ENCODE assay signal across 47 mouse cellular contexts in the genomic region with DNA sequence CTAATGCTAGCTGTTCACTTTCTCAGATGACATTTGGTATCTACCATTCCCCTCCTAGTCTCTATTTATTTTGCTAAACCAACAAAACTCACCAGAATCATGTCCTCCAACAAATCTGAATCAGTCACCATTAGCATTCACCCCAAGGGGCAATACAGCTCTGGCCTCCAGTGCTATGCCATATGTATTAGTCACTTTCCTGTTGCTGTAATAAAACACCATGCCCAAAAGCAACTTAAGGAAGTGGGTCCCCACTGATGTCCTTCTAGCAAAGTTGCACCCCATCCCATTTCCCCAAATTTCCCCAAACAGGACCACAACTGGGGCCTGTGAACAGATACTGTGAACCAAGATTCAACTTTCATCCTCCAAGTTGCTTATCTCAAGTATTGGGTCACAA. TPM values are rescaled to one million over a fixed set of nuclear protein-coding genes. Genes with fewer than 3 reads are reported as not detected.
"Had no signal": no experiment of that assay in that cellular context is flagged by ENCODE, and none has a peak within 500 bp of the region (broad histone marks: within the 10 kb centered on the region; RNA-seq: fewer than 3 reads in every experiment).

No protein-coding gene starts in this region.

- H3K36me3 ChIP-seq: heart, embryonic 10.5 days; heart, embryonic 12.5 days; heart, embryonic 13.5 days; heart, embryonic 15.5 days; hindbrain, embryonic 10.5 days; hindbrain, embryonic 12.5 days; hindbrain, embryonic 13.5 days; hindbrain, embryonic 15.5 days; kidney, embryonic 15.5 days had no signal

- H3K9ac ChIP-seq: heart, embryonic 12.5 days; heart, embryonic 13.5 days; heart, embryonic 15.5 days; hindbrain, embryonic 12.5 days; hindbrain, embryonic 13.5 days; hindbrain, embryonic 14.5 days; hindbrain, embryonic 15.5 days; kidney, embryonic 15.5 days had no signal

- H3K4me2 ChIP-seq: heart, embryonic 11.5 days; heart, embryonic 12.5 days; heart, embryonic 13.5 days; heart, embryonic 15.5 days; hindbrain, embryonic 12.5 days; hindbrain, embryonic 13.5 days; hindbrain, embryonic 14.5 days; hindbrain, embryonic 15.5 days; kidney, embryonic 15.5 days had no signal

- H3K9me3 ChIP-seq: heart, embryonic 10.5 days; heart, embryonic 12.5 days; heart, embryonic 13.5 days; heart, embryonic 15.5 days; hindbrain, embryonic 10.5 days; hindbrain, embryonic 12.5 days; hindbrain, embryonic 13.5 days; hindbrain, embryonic 15.5 days; kidney, embryonic 15.5 days had no signal

- H3K4me1 ChIP-seq: heart, embryonic 10.5 days; heart, embryonic 12.5 days; heart, embryonic 13.5 days; heart, embryonic 15.5 days; hindbrain, embryonic 12.5 days; hindbrain, embryonic 13.5 days; hindbrain, embryonic 15.5 days; kidney, embryonic 15.5 days had no signal

- H3K4me3 ChIP-seq: heart, embryonic 10.5 days; heart, embryonic 12.5 days; heart, embryonic 13.5 days; heart, embryonic 15.5 days; hindbrain, embryonic 10.5 days; hindbrain, embryonic 12.5 days; hindbrain, embryonic 13.5 days; hindbrain, embryonic 15.5 days; kidney, embryonic 15.5 days; layer of hippocampus, adult 2 months; left cerebral cortex, adult 2 months had no signal

- H3K27me3 ChIP-seq: heart, embryonic 12.5 days; heart, embryonic 13.5 days; heart, embryonic 15.5 days; hindbrain, embryonic 12.5 days; hindbrain, embryonic 13.5 days; hindbrain, embryonic 15.5 days; kidney, embryonic 15.5 days had no signal

- ATAC-seq: hindbrain, embryonic 16.5 days; hindbrain, postnatal 0 days; inflammation-experienced regulatory T-cells, adult 6 months; intestine, embryonic 16.5 days; intestine, postnatal 0 days had no signal

- H3K27ac ChIP-seq: heart, embryonic 10.5 days; heart, embryonic 13.5 days; heart, embryonic 15.5 days; hindbrain, embryonic 10.5 days; hindbrain, embryonic 12.5 days; hindbrain, embryonic 13.5 days; hindbrain, embryonic 14.5 days; hindbrain, embryonic 15.5 days; hindbrain, postnatal 0 days; kidney, embryonic 15.5 days; kidney, postnatal 0 days; layer of hippocampus, adult 2 months; left cerebral cortex, adult 2 months had no signal

- DNase-seq: heart, postnatal 10 days; heart, postnatal 14 days; heart, postnatal 36 days; heart, postnatal 4 days; kidney, adult 11 months; kidney, adult 18-20 months; kidney, adult 2 months; kidney, adult 8-10 months; kidney, adult 9 months; kidney, postnatal 10 days; kidney, postnatal 14 days; kidney, postnatal 25 days; kidney, postnatal 36 days; kidney, postnatal 4 days; layer of hippocampus, adult 9-11 months; layer of hippocampus, postnatal 36 days had no signal

RNA-seq across cellular contexts. Expression of gene Ropn1, which starts 32.1 kb away (rescaled TPM):
- total RNA-seq: heart, postnatal 10 days; heart, postnatal 25 days; hematopoietic stem cell, adult 5-6 weeks; hindbrain, postnatal 0 days; layer of hippocampus, adult 18-20 months; layer of hippocampus, adult 2 months; layer of hippocampus, postnatal 10 days; layer of hippocampus, postnatal 14 days; layer of hippocampus, postnatal 25 days; layer of hippocampus, postnatal 36 days; left cerebral cortex, adult 18-20 months; left cerebral cortex, adult 2 months; left cerebral cortex, adult 8-10 months had no signal
- polyA plus RNA-seq: hindbrain, embryonic 10.5 days; hindbrain, embryonic 11.5 days; hindbrain, embryonic 12.5 days; hindbrain, embryonic 13.5 days; hindbrain, embryonic 15.5 days; hindbrain, embryonic 16.5 days; inflammation-experienced regulatory T-cells, adult 6 months; intestine, embryonic 16.5 days; intestine, postnatal 0 days; kidney, embryonic 14.5 days; kidney, embryonic 15.5 days; kidney, embryonic 16.5 days; kidney, postnatal 0 days; large intestine, adult 2 months had no signal
